Mouse (Mus musculus): ENCODE measurements around the gene Gng7. TPM values are rescaled to one million over a fixed set of nuclear protein-coding genes. Genes with fewer than 3 reads are reported as not detected.
A peak's percentile ranks its signal among the peaks of the same experiment; 100 is the strongest.

The Gng7 gene
- polyA plus RNA-seq, 1 experiment = 3.0 TPM

GRCm38 (mm10) chr10:80935241-80935640, 79.5 kb downstream of the Gng7 start:
- no peak for DNase-seq
- no peak for TF ChIP-seq CTCF (IDR thresholded peaks at IDR 0.05; ENCODE audit: insufficient read depth, low read length)
- no peak for TF ChIP-seq POLR2A (IDR thresholded peaks at IDR 0.05; ENCODE audit: borderline replicate concordance, extremely low read depth, low read depth, low read length)

GRCm38 (mm10) chr10:80934136-80934985, 80.4 kb downstream of the Gng7 start:
- Histone ChIP-seq H3K4me3 (replicated peaks; ENCODE audit: extremely low read depth, low read depth, low read length) (no peak overlapping the region), H3K4me1 (ENCODE audit: control insufficient read depth, insufficient read depth, low read length) (peaks cover 47% of the 10 kb centered on the region)
- WGBS = 54% methylated on average over 14 of the region's 14 CpGs
- DNase-seq = no peak
- TF ChIP-seq CTCF (IDR thresholded peaks at IDR 0.05; ENCODE audit: insufficient read depth, low read length) = no peak
- no peak for TF ChIP-seq POLR2A (IDR thresholded peaks at IDR 0.05; ENCODE audit: borderline replicate concordance, extremely low read depth, low read depth, low read length)

More at GRCm38 (mm10) chr10:80935241-80935640, 79.5 kb downstream of the Gng7 start:
- Histone ChIP-seq H3K4me1 (ENCODE audit: control insufficient read depth, insufficient read depth, low read length) (peaks cover 54% of the 10 kb centered on the region), H3K4me3 (replicated peaks; ENCODE audit: extremely low read depth, low read depth, low read length) (no peak overlapping the region)
- 24% methylated on average over 3 of the region's 3 CpGs for WGBS

- Histone ChIP-seq H3K4me3 (replicated peaks; ENCODE audit: extremely low read depth, low read depth, low read length) (peak overlapping the region; percentile 15), H3K4me1 (ENCODE audit: control insufficient read depth, insufficient read depth, low read length) (peaks cover 41% of the 10 kb centered on the region)
- 3% methylated on average over 21 of the region's 21 CpGs for WGBS
- DNase-seq = peak; percentile 58
- no peak for TF ChIP-seq CTCF (IDR thresholded peaks at IDR 0.05; ENCODE audit: insufficient read depth, low read length)
- peak; percentile 43; the same call in 1 of the 2 replicates for TF ChIP-seq POLR2A (IDR thresholded peaks at IDR 0.05; ENCODE audit: borderline replicate concordance, extremely low read depth, low read depth, low read length)
These were observed 81.2 kb downstream of the Gng7 start for GRCm38 (mm10) chr10:80933421-80933979.

GRCm38 (mm10) chr10:80932700-80933420, 81.9 kb downstream of the Gng7 start:
- TF ChIP-seq CTCF (IDR thresholded peaks at IDR 0.05; ENCODE audit: insufficient read depth, low read length) = no peak
- TF ChIP-seq POLR2A (IDR thresholded peaks at IDR 0.05; ENCODE audit: borderline replicate concordance, extremely low read depth, low read depth, low read length) = no peak
- Histone ChIP-seq H3K4me1 (ENCODE audit: control insufficient read depth, insufficient read depth, low read length) (peaks cover 36% of the 10 kb centered on the region), H3K4me3 (replicated peaks; ENCODE audit: extremely low read depth, low read depth, low read length) (no peak overlapping the region)
- WGBS = 5% methylated on average over 17 of the region's 17 CpGs
- peak; percentile 52 for DNase-seq

- H3K4me3 ChIP-seq (replicated peaks; ENCODE audit: extremely low read depth, low read depth, low read length) = peak overlapping the region; percentile 47
- 4% methylated on average over 20 of the region's 20 CpGs for WGBS
- peaks cover 32% of the 10 kb centered on the region for H3K4me1 ChIP-seq (ENCODE audit: control insufficient read depth, insufficient read depth, low read length)
- DNase-seq = peak; percentile 56
- TF ChIP-seq POLR2A (IDR thresholded peaks at IDR 0.05; ENCODE audit: borderline replicate concordance, extremely low read depth, low read depth, low read length) (peak; percentile 36; the same call in 1 of the 2 replicates), CTCF (IDR thresholded peaks at IDR 0.05; ENCODE audit: insufficient read depth, low read length) (no peak)
These were observed 82.5 kb downstream of the Gng7 start for GRCm38 (mm10) chr10:80932206-80932605.

- Histone ChIP-seq H3K4me1 (ENCODE audit: control insufficient read depth, insufficient read depth, low read length) (peaks cover 26% of the 10 kb centered on the region), H3K4me3 (replicated peaks; ENCODE audit: extremely low read depth, low read depth, low read length) (peak overlapping the region; percentile 39)
- no peak for DNase-seq
- WGBS = 20% methylated on average over 26 of the region's 26 CpGs
- TF ChIP-seq CTCF (IDR thresholded peaks at IDR 0.05; ENCODE audit: insufficient read depth, low read length) (no peak), POLR2A (IDR thresholded peaks at IDR 0.05; ENCODE audit: borderline replicate concordance, extremely low read depth, low read depth, low read length) (peak; percentile 20; the same call in 1 of the 2 replicates)
These were observed 83.0 kb downstream of the Gng7 start for GRCm38 (mm10) chr10:80931695-80932094.

- WGBS = 11% methylated on average over 14 of the region's 14 CpGs
- peaks cover 25% of the 10 kb centered on the region for H3K4me1 ChIP-seq (ENCODE audit: control insufficient read depth, insufficient read depth, low read length)
- DNase-seq = peak; percentile 53
- TF ChIP-seq POLR2A (IDR thresholded peaks at IDR 0.05; ENCODE audit: borderline replicate concordance, extremely low read depth, low read depth, low read length) = peak; percentile 18; the same call in 1 of the 2 replicates
- no peak for TF ChIP-seq CTCF (IDR thresholded peaks at IDR 0.05; ENCODE audit: insufficient read depth, low read length)
- H3K4me3 ChIP-seq (replicated peaks; ENCODE audit: extremely low read depth, low read depth, low read length) = peak overlapping the region; percentile 97
These were observed 83.5 kb downstream of the Gng7 start for GRCm38 (mm10) chr10:80931153-80931671.

GRCm38 (mm10) chr10:80930361-80931152, 84.2 kb downstream of the Gng7 start:
- Histone ChIP-seq H3K4me1 (ENCODE audit: control insufficient read depth, insufficient read depth, low read length) (peaks cover 21% of the 10 kb centered on the region), H3K4me3 (replicated peaks; ENCODE audit: extremely low read depth, low read depth, low read length) (peak overlapping the region; percentile 97)
- TF ChIP-seq POLR2A (IDR thresholded peaks at IDR 0.05; ENCODE audit: borderline replicate concordance, extremely low read depth, low read depth, low read length) = no peak
- TF ChIP-seq CTCF (IDR thresholded peaks at IDR 0.05; ENCODE audit: insufficient read depth, low read length) = no peak
- 1% methylated on average over 45 of the region's 45 CpGs for WGBS
- DNase-seq = peak; percentile 39
